Mouse (Mus musculus) telencephalon, adult 2 months (tissue): Measurements from ENCODE around the gene Erf.
"Not testable (repeated sequence)": the region's sequence is repeated elsewhere in the genome, so short reads cannot be mapped to it uniquely, and the experiment has no call there.

Experiments
- DNase-seq: peaks from one replicate; pipeline ENCODE4 v3.0.0-alpha.2; 2011; ENCODE audit warnings: low read depth, low spot score

Gene Erf

GRCm38 (mm10) chr7:25267751-25268463, 17.3 kb upstream of the Erf start:
- peak; percentile 100 for DNase-seq

- DNase-seq: peak; percentile 99
Observed at GRCm38 (mm10) chr7:25267301-25267750, 16.8 kb upstream of the Erf start, which contains the start of gene Cic. Cic (plus strand) TSS chr7:25267704.

GRCm38 (mm10) chr7:25266180-25266962, 15.8 kb upstream of the Erf start:
- no peak for DNase-seq

GRCm38 (mm10) chr7:25265743-25266142, 15.2 kb upstream of the Erf start:
- not testable (repeated sequence) for DNase-seq

GRCm38 (mm10) chr7:25263968-25264870, 13.7 kb upstream of the Erf start:
- no peak for DNase-seq

GRCm38 (mm10) chr7:25261896-25262295, 11.3 kb upstream of the Erf start:
- DNase-seq: no peak

GRCm38 (mm10) chr7:25251822-25252221, 1.3 kb upstream of the Erf start:
- no peak for DNase-seq

- DNase-seq: no peak
Observed at GRCm38 (mm10) chr7:25251071-25251791, 670 bp upstream of the Erf start.

GRCm38 (mm10) chr7:25249314-25250140, 1.0 kb downstream of the Erf start:
- DNase-seq: no peak

GRCm38 (mm10) chr7:25248846-25249313, 1.7 kb downstream of the Erf start:
- no peak for DNase-seq

- peak; percentile 91 for DNase-seq
Observed at GRCm38 (mm10) chr7:25248018-25248647, 2.4 kb downstream of the Erf start.

- DNase-seq: no peak
Observed at GRCm38 (mm10) chr7:25247498-25247897, 3.1 kb downstream of the Erf start.

GRCm38 (mm10) chr7:25246759-25247137, 3.8 kb downstream of the Erf start:
- DNase-seq: no peak

- no peak for DNase-seq
Observed at GRCm38 (mm10) chr7:25246079-25246758, 4.3 kb downstream of the Erf start.

GRCm38 (mm10) chr7:25244562-25245369, 5.8 kb downstream of the Erf start:
- no peak for DNase-seq

GRCm38 (mm10) chr7:25243361-25243760, 7.2 kb downstream of the Erf start:
- no peak for DNase-seq

- DNase-seq: peak; percentile 91
Observed at GRCm38 (mm10) chr7:25241062-25241461, 9.5 kb downstream of the Erf start.

GRCm38 (mm10) chr7:25240631-25241030, 9.9 kb downstream of the Erf start:
- DNase-seq: no peak
